ENCODE assay signal across 8 mouse cellular contexts in the genomic region with DNA sequence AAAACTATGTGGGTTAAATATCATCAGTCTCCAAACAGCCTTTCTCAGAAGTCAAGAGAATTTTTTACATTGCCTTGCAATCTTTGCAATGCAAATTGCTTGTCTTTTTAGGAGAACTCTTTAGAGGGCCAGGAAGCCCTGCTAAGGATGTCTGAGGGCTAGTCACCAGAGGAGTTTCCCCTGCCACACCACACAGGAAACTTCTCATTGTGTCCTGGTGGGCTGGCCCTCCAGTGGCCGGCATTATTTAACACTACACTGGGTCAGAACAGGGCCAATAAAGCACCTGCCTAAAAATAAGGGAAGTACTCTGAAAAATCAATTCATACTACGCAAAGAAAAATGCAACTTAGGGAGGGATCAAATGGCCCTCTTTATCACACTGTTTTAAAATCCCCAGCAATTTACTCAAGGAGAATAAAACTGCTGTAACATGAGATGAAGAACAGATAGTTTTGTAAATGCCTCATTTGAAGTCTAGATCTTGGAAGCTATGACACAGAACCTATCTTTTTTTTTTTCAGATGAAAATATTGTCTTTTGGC. TPM values are rescaled to one million over a fixed set of nuclear protein-coding genes. Genes with fewer than 3 reads are reported as not detected.
A peak's percentile ranks its signal among the peaks of the same experiment; 100 is the strongest.
DNase-seq lines count a peak whose midpoint lies in the region; ATAC-seq and TF ChIP-seq lines count a peak whose summit lies in the region.
"Had no signal": no experiment of that assay in that cellular context is flagged by ENCODE, and none has a peak within 500 bp of the region (broad histone marks: within the 10 kb centered on the region; RNA-seq: fewer than 3 reads in every experiment).

No protein-coding gene starts in this region.

- H3K9me3 ChIP-seq in lung, postnatal 0 days (ENCODE audit: low read length), result no peaks in the 10 kb centered on the region
- H3K9me3 ChIP-seq in forebrain, embryonic 10.5 days, result no peaks in the 10 kb centered on the region
- no peaks in the 10 kb centered on the region for H3K9me3 ChIP-seq in limb, embryonic 14.5 days (ENCODE audit: control insufficient read depth, low read length)
- no peaks in the 10 kb centered on the region for H3K9me3 ChIP-seq in stomach, postnatal 0 days (ENCODE audit: control insufficient read depth, low read length)
- H3K9me3 ChIP-seq: stomach, embryonic 15.5 days had no signal

- WGBS in lung, postnatal 0 days, result 40% methylated on average over 2 of the region's 2 CpGs
- 13% methylated on average over 2 of the region's 2 CpGs for WGBS in forebrain, embryonic 10.5 days
- 27% methylated on average over 2 of the region's 2 CpGs for WGBS in limb, embryonic 14.5 days
- WGBS in stomach, postnatal 0 days, result 38% methylated on average over 2 of the region's 2 CpGs

- H3K4me1 ChIP-seq in lung, postnatal 0 days (ENCODE audit: insufficient read depth, low read depth, low read length), result no peaks in the 10 kb centered on the region
- peaks cover 67% of the 10 kb centered on the region for H3K4me1 ChIP-seq in forebrain, embryonic 10.5 days
- H3K4me1 ChIP-seq in limb, embryonic 14.5 days (ENCODE audit: control insufficient read depth, insufficient read depth, low read length), result peaks cover 25% of the 10 kb centered on the region
- no peaks in the 10 kb centered on the region; the same call in 1 of the 2 replicates for H3K4me1 ChIP-seq in stomach, postnatal 0 days (replicated peaks; ENCODE audit: control insufficient read depth, insufficient read depth)

- H3K9ac ChIP-seq in lung, postnatal 0 days (replicated peaks; ENCODE audit: low read depth), result no peak overlapping the region
- no peak overlapping the region for H3K9ac ChIP-seq in limb, embryonic 14.5 days (ENCODE audit: low read depth, low read length, severe bottlenecking)
- H3K9ac ChIP-seq in stomach, postnatal 0 days (ENCODE audit: low read length), result no peak overlapping the region
- H3K9ac ChIP-seq: stomach, embryonic 15.5 days had no signal

- H3K4me2 ChIP-seq in lung, postnatal 0 days (replicated peaks; ENCODE audit: low read depth, low read length), result no peak overlapping the region
- H3K4me2 ChIP-seq in limb, embryonic 14.5 days (replicated peaks; ENCODE audit: low read depth, low read length, severe bottlenecking), result 0 out of 2 replicates have a peak overlapping the region, but pooled peaks have one; percentile 56
- H3K4me2 ChIP-seq in stomach, postnatal 0 days (replicated peaks; ENCODE audit: low read depth), result no peak overlapping the region

- H3K27me3 ChIP-seq in lung, postnatal 0 days (replicated peaks; ENCODE audit: insufficient read depth, low read length), result no peaks in the 10 kb centered on the region
- peaks cover 4% of the 10 kb centered on the region; the same call in 1 of the 2 replicates for H3K27me3 ChIP-seq in forebrain, embryonic 10.5 days (ENCODE audit: poor library complexity, severe bottlenecking)
- no peaks in the 10 kb centered on the region for H3K27me3 ChIP-seq in limb, embryonic 14.5 days (ENCODE audit: control insufficient read depth, insufficient read depth, low read length)
- H3K27me3 ChIP-seq in stomach, postnatal 0 days (ENCODE audit: control insufficient read depth, insufficient read depth, low read length), result no peaks in the 10 kb centered on the region
- H3K27me3 ChIP-seq: stomach, embryonic 15.5 days had no signal

- no peak for DNase-seq in lung, postnatal 0 days (ENCODE audit: low spot score)
- no peak for DNase-seq in lung, postnatal 14 days
- DNase-seq in forebrain, embryonic 10.5 days (ENCODE audit: extremely low spot score, low spot score), result no peak
- no peak for DNase-seq in limb, embryonic 14.5 days (ENCODE audit: low spot score)
- DNase-seq in stomach, postnatal 0 days (ENCODE audit: low spot score), result no peak
- no peak for DNase-seq in adrenal gland, postnatal 25 days
- no peak for DNase-seq in heart, postnatal 36 days

- H3K36me3 ChIP-seq in lung, postnatal 0 days (ENCODE audit: insufficient read depth, low read length), result no peaks in the 10 kb centered on the region
- H3K36me3 ChIP-seq in forebrain, embryonic 10.5 days (replicated peaks), result no peaks in the 10 kb centered on the region
- no peaks in the 10 kb centered on the region; the same call in 1 of the 2 replicates for H3K36me3 ChIP-seq in limb, embryonic 14.5 days (ENCODE audit: control insufficient read depth, insufficient read depth, low read length)
- H3K36me3 ChIP-seq in stomach, postnatal 0 days (ENCODE audit: control insufficient read depth, insufficient read depth, low read length), result no peaks in the 10 kb centered on the region
- H3K36me3 ChIP-seq: stomach, embryonic 15.5 days had no signal

- TF ChIP-seq CTCF in lung, postnatal 0 days (IDR thresholded peaks at IDR 0.05), result peak; percentile 33
- TF ChIP-seq CTCF in stomach, postnatal 0 days (IDR thresholded peaks at IDR 0.05; ENCODE audit: low read depth), result 0 out of 2 replicates have a peak, but pooled peaks have one; percentile 24

- ATAC-seq in lung, postnatal 0 days, result no peak
- ATAC-seq in limb, embryonic 14.5 days (ENCODE audit: low FRiP score, low read depth), result no peak
- ATAC-seq in stomach, postnatal 0 days (ENCODE audit: low FRiP score, low TSS enrichment), result no peak

- intact Hi-C loops in heart, postnatal 36 days (cut with DNase I), result no loop called here

- no peak overlapping the region for H3K4me3 ChIP-seq in lung, postnatal 0 days (ENCODE audit: low read depth, low read length)
- peak overlapping the region; percentile 70 for H3K4me3 ChIP-seq in forebrain, embryonic 10.5 days
- H3K4me3 ChIP-seq in limb, embryonic 14.5 days (replicated peaks; ENCODE audit: low read length), result no peak overlapping the region
- H3K4me3 ChIP-seq in stomach, postnatal 0 days (ENCODE audit: low read depth, low read length), result no peak overlapping the region

- TF ChIP-seq POLR2A in limb, embryonic 14.5 days (IDR thresholded peaks at IDR 0.05; ENCODE audit: borderline replicate concordance, extremely low read depth, insufficient read depth, insufficient read length), result no peak

- H3K27ac ChIP-seq in lung, postnatal 0 days (ENCODE audit: low read length), result no peak overlapping the region
- peak overlapping the region; percentile 90 for H3K27ac ChIP-seq in forebrain, embryonic 10.5 days
- H3K27ac ChIP-seq in limb, embryonic 14.5 days (replicated peaks; ENCODE audit: low read depth, low read length), result no peak overlapping the region
- no peak overlapping the region for H3K27ac ChIP-seq in stomach, postnatal 0 days (replicated peaks)
- H3K27ac ChIP-seq: stomach, embryonic 15.5 days had no signal

- TF ChIP-seq EP300 in lung, postnatal 0 days (IDR thresholded peaks at IDR 0.05), result no peak
- TF ChIP-seq EP300 in stomach, postnatal 0 days (optimal IDR thresholded peaks at IDR 0.05), result no peak

RNA-seq across cellular contexts. Expression of gene Gm6525, which starts 45.3 kb away (rescaled TPM):
- polyA plus RNA-seq in lung, postnatal 0 days (2015; fragmentation: Nextera tagmentation; extraction: Ambion mirVana), result 0.57 and 0.75 TPM in 2 replicates
- polyA plus RNA-seq in forebrain, embryonic 10.5 days (2016; fragmentation: Nextera tagmentation; extraction: Ambion mirVana), result 0.87 and 1.5 TPM in 2 replicates
- polyA plus RNA-seq in limb, embryonic 14.5 days (2012; rRNA removed), result 0.26 and 0.39 TPM in 2 replicates
- 0.55 and 0.84 TPM in 2 replicates for polyA plus RNA-seq in limb, embryonic 14.5 days (2014; fragmentation: Nextera tagmentation; extraction: Ambion mirVana)
- polyA plus RNA-seq in stomach, postnatal 0 days (2015; fragmentation: Nextera tagmentation; extraction: Ambion mirVana), result 0.75 and 0.88 TPM in 2 replicates
- total RNA-seq in adrenal gland, postnatal 25 days (2021), result 0.30 TPM in 1 of 2 replicates, not detected in the other
- not detected for total RNA-seq in heart, postnatal 36 days (2021)
